Mouse (Mus musculus) embryonic facial prominence, embryonic 12.5 days (tissue): ENCODE measurements around the gene Myo3b. TPM values are rescaled to one million over a fixed set of nuclear protein-coding genes. Genes with fewer than 3 reads are reported as not detected.
A peak's percentile ranks its signal among the peaks of the same experiment; 100 is the strongest.

ENCODE experiments used
- ATAC-seq: fragments of 200-750 bp; cut with Nextera tagmentation; 2 replicates; pipeline ENCODE4 v1.8.0; 2017; ENCODE audit not compliant: insufficient number of reproducible peaks, insufficient read depth, low FRiP score, low TSS enrichment
- H3K27ac ChIP-seq: fragments of 300-500 bp; sonication (generic); 2 replicates; pipeline ENCODE4 v1.5.1; 2016; ENCODE audit warnings: mild to moderate bottlenecking
- H3K27me3 ChIP-seq: fragments of 300-500 bp; sonication (generic); 2 replicates; pipeline ENCODE4 v1.6.1; 2016; ENCODE audit warnings: mild to moderate bottlenecking, moderate library complexity
- H3K36me3 ChIP-seq: fragments of 300-500 bp; sonication (generic); 2 replicates; pipeline ENCODE4 v1.6.1; 2016; ENCODE audit warnings: mild to moderate bottlenecking
- H3K4me1 ChIP-seq: fragments of 300-500 bp; sonication (generic); 2 replicates; pipeline ENCODE4 v1.6.1; 2016
- H3K4me2 ChIP-seq: fragments of 300-500 bp; sonication (generic); replicated peaks from 2 replicates; pipeline ENCODE4 v1.6.1; 2016; ENCODE audit warnings: mild to moderate bottlenecking, moderate library complexity
- H3K4me3 ChIP-seq: fragments of 300-500 bp; sonication (generic); 2 replicates; pipeline ENCODE4 v1.5.1; 2016; ENCODE audit warnings: mild to moderate bottlenecking
- H3K9ac ChIP-seq: fragments of 300-500 bp; sonication (generic); 2 replicates; pipeline ENCODE4 v1.6.1; 2016; ENCODE audit warnings: mild to moderate bottlenecking, moderate library complexity
- H3K9me3 ChIP-seq: fragments of 300-500 bp; sonication (generic); 2 replicates; pipeline ENCODE4 v1.6.1; 2016; ENCODE audit warnings: mild to moderate bottlenecking, moderate library complexity
- WGBS: fragments of 180-500 bp; shearing (Covaris S2); methylation state at CpG from one replicate; pipeline ENCODE4 v1.1.7; 2016; 5-methylcytosine and 5-hydroxymethylcytosine counted together
- polyA plus RNA-seq: library from polyadenylated mRNA; unstranded; fragments of >200 nt; fragmentation: Nextera tagmentation; extraction: Ambion mirVana; gene quantifications from 2 replicates; pipeline ENCODE4 v1.2.1, GENCODE M21; 2016

Gene Myo3b
- polyA plus RNA-seq, 1 experiment from 2014 or later, result 0.12 TPM

DNA sequence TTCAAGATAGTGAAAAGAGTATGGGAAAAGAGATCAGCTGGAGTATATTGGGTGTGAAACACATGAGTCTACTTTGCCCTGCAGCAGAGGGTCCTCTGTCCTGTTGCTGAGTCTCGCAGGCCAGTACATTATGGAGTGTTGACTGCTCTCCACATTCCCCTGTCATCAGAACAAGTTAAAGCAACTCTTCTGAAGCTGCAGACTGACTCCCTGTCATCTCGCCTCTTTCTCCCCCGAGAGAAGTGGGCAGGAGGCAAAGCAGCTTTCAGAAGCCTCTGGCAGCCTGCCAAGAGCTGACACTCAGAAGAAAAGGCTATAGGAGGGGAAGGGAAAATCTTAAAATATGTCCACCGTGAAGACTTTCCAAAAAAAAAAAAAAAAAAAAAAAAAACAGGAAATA is 404.1 kb downstream of the Myo3b start:
- Histone ChIP-seq H3K9ac (no peak overlapping the region), H3K27me3 (0 out of 2 replicates have a peak, but pooled peaks cover 6% of the 10 kb centered on the region), H3K9me3 (no peaks in the 10 kb centered on the region), H3K4me3 (no peak overlapping the region), H3K27ac (no peak overlapping the region), H3K4me2 (peak overlapping the region; percentile 38; the same call in 1 of the 2 replicates), H3K36me3 (no peaks in the 10 kb centered on the region), H3K4me1 (peaks cover 14% of the 10 kb centered on the region)
- 0 out of 2 replicates have a peak, but pooled peaks have one; percentile 15 for ATAC-seq
- WGBS, result 2% methylated on average over 4 of the region's 4 CpGs

DNA sequence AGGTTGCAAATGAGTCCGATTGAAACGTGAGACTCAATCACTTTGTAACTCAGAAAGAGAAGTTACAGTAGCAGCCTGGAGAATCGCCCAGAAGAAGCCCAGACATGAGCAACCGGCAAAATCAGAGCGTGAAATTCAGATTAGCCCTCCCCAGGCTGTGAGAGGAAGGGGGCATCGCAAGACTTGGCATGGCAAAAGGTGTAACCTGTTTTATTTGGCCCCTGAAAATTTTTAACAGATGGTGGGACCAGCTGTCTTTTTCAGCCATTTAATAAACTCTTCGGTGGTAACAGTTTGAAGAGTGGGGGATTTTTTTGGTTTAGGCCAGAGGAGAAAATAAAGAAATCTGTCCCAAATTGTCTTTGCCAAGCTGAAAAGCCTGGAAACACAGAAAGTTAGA is 405.2 kb downstream of the Myo3b start:
- Histone ChIP-seq H3K27ac (no peak overlapping the region), H3K4me2 (peak overlapping the region; percentile 38), H3K27me3 (0 out of 2 replicates have a peak, but pooled peaks cover 6% of the 10 kb centered on the region), H3K9ac (no peak overlapping the region), H3K9me3 (no peaks in the 10 kb centered on the region), H3K36me3 (no peaks in the 10 kb centered on the region), H3K4me1 (peaks cover 14% of the 10 kb centered on the region), H3K4me3 (no peak overlapping the region)
- ATAC-seq, result no peak
- 3% methylated on average over 7 of the region's 7 CpGs for WGBS

DNA sequence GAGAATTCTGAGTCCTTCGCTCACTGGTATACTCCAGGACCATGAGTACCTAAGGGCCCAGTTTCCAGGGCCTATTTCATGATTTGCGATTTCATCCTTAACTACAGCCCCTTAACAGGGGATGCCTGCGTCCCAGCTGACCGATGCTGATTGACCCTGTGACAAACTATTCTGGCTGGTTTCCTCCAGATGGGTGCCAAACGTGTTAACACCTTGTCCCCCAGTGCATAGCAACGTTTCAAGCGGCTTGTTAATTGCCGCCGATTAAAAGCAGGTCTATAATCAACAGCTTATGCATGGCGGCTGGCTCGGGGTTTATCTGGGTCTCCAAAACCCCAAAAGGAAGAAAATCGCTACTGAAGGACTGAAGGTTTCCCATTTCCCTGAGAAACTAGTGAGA is 417.3 kb downstream of the Myo3b start:
- Histone ChIP-seq H3K9ac (no peak overlapping the region), H3K36me3 (no peaks in the 10 kb centered on the region), H3K4me1 (no peaks in the 10 kb centered on the region), H3K9me3 (no peaks in the 10 kb centered on the region), H3K4me2 (peak overlapping the region; percentile 43), H3K27ac (no peak overlapping the region), H3K27me3 (no peaks in the 10 kb centered on the region), H3K4me3 (0 out of 2 replicates have a peak overlapping the region, but pooled peaks have one; percentile 4)
- no peak for ATAC-seq
- whole genome bisulfite sequencing, result 7% methylated on average over 12 of the region's 12 CpGs

DNA sequence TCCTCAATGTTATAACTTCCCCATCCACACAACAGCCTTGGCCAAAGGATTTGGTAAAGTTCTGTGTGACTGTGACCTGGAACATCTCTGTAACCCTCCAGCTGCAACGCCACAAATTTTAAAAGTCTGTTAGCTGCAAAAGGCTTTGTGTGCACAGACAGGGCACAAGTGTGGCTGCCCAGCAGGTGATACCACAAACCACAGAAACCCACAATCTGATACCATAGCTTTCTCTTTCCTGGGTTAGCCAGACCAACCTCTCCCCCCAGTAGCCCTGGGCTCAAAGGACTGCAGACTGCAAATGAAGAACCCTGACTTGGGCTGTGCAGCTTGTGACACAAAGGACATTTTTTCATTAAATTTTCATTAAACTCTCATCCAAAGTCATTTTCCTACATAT is 424.7 kb downstream of the Myo3b start:
- no peak overlapping the region for H3K27ac ChIP-seq
- WGBS, result 86% methylated on average over 1 of the region's 1 CpGs
- ATAC-seq, result no peak
- no peaks in the 10 kb centered on the region for H3K4me1 ChIP-seq
- no peak overlapping the region for H3K9ac ChIP-seq
- no peak overlapping the region for H3K4me3 ChIP-seq
- H3K36me3 ChIP-seq, result no peaks in the 10 kb centered on the region
- no peak overlapping the region for H3K4me2 ChIP-seq
- H3K9me3 ChIP-seq, result no peaks in the 10 kb centered on the region
- peaks cover 6% of the 10 kb centered on the region; the same call in 1 of the 2 replicates for H3K27me3 ChIP-seq

DNA sequence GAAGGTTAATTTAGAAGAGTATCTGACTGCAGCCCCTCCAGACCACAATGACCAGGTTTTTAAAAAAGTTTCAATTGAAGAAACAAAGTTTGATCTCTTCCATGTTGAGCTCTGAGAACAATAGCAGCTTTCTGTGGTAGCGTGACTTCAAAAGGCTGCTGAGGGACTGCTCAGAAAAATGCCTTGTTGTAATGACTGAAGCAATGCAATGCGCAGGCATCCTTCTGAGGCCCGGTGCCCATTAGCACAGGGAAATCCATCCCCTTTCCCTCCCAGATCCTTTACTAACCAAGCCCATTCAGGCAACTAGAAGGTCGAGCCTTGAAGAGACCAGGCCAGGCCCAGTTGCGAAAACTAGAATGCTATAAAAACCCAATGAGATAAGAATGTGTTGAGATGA is 432.2 kb downstream of the Myo3b start:
- Histone ChIP-seq H3K9me3 (no peaks in the 10 kb centered on the region), H3K36me3 (no peaks in the 10 kb centered on the region), H3K27ac (no peak overlapping the region), H3K27me3 (peaks cover 62% of the 10 kb centered on the region), H3K4me2 (no peak overlapping the region), H3K4me1 (peaks cover 24% of the 10 kb centered on the region), H3K9ac (no peak overlapping the region), H3K4me3 (no peak overlapping the region)
- ATAC-seq, result no peak
- 11% methylated on average over 5 of the region's 5 CpGs for WGBS

DNA sequence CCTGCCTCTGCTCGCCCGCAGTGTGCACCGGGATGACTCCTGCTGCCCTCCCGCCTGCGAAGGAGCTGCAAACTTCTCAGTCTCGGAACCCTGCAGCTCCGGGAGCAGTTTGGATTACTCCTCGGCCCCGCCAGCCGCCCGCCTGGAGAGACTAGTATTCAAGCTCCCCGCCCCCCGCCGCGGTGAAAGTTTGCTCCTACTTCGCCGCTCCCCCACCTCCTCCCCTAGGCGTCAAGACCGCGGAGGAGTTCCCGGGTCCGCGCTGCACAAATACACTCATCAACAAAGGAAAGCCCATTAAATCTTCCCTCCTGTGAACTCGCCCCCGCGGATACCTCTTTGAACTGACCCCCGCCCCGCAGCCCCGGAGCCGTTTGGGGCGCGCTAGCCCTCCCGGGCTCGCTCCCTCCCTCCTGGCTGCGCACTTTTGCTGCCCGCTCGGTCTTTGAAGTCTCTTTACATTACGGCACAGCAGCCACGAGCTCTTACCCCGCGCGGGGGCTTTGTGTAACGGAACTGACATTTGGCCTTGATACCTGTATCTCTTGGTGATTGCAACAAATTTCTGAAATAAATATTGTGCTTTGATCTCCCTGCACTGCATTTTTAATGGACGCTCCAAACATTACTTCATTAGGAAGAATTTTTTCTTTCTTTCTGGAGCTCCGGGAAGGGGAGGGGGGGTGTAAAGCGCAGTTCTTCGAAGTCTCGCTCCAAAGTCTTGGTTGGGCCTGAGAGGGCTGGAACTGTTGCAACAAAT is 433.1 kb downstream of the Myo3b start:
- peak overlapping the region; percentile 73 for H3K4me2 ChIP-seq
- no peaks in the 10 kb centered on the region for H3K36me3 ChIP-seq
- H3K9ac ChIP-seq, result no peak overlapping the region
- peaks cover 71% of the 10 kb centered on the region for H3K27me3 ChIP-seq
- no peak overlapping the region for H3K27ac ChIP-seq
- no peak for ATAC-seq
- H3K4me1 ChIP-seq, result peaks cover 27% of the 10 kb centered on the region
- H3K4me3 ChIP-seq, result peak overlapping the region; percentile 41
- H3K9me3 ChIP-seq, result no peaks in the 10 kb centered on the region
- 1% methylated on average over 48 of the region's 48 CpGs for WGBS

Other genes with a start within 250 kb of the Myo3b start
- gene Ccdc173, start 249.6 kb upstream of the Myo3b start, polyA plus RNA-seq, result 2.2 TPM in 2 replicates
- 25.0 and 27.9 TPM in 2 replicates for gene Phospho2, start 249.5 kb upstream of the Myo3b start, polyA plus RNA-seq
- 35.4 and 36.1 TPM in 2 replicates for gene Klhl23, start 217.2 kb upstream of the Myo3b start, polyA plus RNA-seq
- 339 and 371 TPM in 2 replicates for gene Ssb, start 177.6 kb upstream of the Myo3b start, polyA plus RNA-seq
- gene Mettl5, start 153.5 kb upstream of the Myo3b start, polyA plus RNA-seq, result 36.6 and 39.7 TPM in 2 replicates
- gene Ubr3, start 141.9 kb upstream of the Myo3b start, polyA plus RNA-seq, result 18.2 and 19.9 TPM in 2 replicates